Mouse (Mus musculus) kidney, postnatal 25 days (tissue): ENCODE results near the gene Nelfcd.

Source experiments
- DNase-seq, 2 experiments: peaks; one replicate each; pipeline ENCODE4 v3.0.0; 2021; ENCODE audit warnings: mixed read lengths in 2 of 2

Gene Nelfcd

GRCm38 (mm10) chr2:174415731-174416310 is at the start of gene Nelfcd:
TSS of gene Nelfcd (plus strand) at chr2:174415804.
- DNase-seq: peak; percentile 96

GRCm38 (mm10) chr2:174366571-174366970 is 49.0 kb upstream of the Nelfcd start:
- DNase-seq: no peak

DNA sequence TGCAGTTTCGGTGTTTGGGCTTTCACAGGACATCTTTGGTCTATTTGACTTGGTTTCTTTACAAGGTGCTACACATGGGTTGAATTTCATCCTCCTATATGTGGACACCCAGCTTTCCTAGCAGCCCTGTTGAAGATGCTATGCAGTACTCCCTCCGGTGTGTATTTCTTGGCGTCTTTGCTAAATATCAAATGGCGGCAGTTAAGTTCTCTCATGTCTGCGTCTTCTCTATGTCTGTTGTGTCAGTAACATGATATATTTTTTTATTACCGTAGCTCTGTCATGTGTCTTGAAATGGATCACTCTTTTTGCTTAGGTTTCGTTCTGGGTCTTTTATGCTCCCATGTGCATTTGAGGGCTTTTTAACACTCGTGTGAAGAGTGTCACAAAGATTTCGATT is 34.6 kb upstream of the Nelfcd start:
- no peak for DNase-seq

GRCm38 (mm10) chr2:174391936-174392335 is 23.7 kb upstream of the Nelfcd start:
- no peak for DNase-seq

- no peak for DNase-seq
These were observed 23.1 kb upstream of the Nelfcd start for GRCm38 (mm10) chr2:174392554-174392953.

DNA sequence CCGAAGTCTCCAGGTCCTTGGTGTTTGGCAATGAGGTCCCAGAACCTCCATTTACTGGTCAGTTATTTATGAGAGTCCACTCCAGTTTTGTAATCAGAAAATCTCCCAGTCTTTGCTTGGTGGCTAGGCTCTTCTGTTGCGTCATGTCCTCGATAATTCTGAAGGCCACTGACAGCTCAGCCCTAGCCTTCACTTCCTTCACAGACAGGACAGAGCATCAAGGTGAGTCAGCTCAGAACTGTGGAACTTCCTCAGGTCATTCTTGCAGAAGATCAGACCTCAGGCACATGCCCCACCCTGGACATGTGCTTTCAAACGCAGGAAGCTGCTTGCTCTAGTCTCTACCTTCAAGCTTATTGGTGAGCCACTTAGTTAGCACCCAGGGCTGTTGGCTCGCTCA is 22.2 kb upstream of the Nelfcd start:
- no peak for DNase-seq

DNA sequence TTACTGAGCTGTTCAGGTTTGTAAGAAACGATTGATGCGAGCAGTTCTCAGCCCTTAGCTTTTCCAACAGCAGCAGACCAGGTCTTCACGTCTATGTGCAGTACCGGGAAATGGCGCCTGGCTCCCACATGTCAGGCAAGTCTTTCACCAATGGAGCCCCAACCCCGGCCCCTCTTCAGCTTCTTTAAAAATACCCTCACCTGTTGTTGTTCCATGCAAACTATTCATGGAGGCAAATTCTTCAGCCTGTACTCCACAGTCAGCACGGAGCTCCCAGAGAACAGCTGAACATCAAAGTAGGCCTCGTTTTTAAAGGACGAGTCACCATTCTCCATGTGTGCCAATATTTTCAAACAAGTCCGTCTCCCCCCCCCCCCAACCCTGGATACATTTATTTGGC is 19.0 kb upstream of the Nelfcd start:
- no peak for DNase-seq

DNA sequence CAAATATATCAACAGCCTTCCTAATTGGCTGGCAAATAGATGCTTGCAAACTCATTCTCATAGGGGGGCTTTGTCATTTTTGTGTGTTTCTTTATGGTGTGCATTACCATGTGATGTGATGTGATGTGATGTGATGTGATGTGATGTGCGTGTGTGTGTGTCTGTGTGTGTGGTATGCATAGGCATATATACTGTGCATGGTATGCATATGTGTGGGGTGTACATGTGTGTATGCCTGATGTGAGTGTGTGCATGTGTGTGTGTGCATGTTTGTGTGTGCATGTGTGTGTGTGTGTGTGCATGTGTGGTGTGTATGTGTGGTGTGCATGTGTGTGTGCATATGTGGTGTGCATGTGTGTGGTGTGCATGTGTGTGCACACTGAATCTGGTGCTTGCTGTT is 18.5 kb upstream of the Nelfcd start:
- no peak for DNase-seq

GRCm38 (mm10) chr2:174397881-174398280 is 17.7 kb upstream of the Nelfcd start:
- DNase-seq: no peak

DNA sequence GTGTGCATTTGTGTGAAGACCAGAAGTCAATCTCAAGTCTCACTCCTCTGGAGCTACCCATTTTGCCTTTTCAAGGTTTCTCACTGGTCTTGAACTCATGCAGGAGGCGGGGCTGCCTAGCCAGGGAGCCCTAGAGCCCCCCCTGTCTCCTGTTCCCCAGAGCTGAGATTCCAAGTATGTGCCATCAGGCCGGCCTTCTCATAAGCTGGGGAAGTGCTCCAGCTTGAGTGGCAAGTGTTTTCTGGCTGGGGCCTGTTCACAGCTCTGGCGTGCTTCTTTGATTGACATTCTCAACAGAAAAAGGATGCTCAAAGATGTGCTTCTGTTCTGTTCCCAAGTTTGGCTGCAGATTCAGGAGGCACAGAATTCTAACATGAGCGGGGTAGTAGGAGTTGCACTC is 15.2 kb upstream of the Nelfcd start:
- DNase-seq: no peak

DNA sequence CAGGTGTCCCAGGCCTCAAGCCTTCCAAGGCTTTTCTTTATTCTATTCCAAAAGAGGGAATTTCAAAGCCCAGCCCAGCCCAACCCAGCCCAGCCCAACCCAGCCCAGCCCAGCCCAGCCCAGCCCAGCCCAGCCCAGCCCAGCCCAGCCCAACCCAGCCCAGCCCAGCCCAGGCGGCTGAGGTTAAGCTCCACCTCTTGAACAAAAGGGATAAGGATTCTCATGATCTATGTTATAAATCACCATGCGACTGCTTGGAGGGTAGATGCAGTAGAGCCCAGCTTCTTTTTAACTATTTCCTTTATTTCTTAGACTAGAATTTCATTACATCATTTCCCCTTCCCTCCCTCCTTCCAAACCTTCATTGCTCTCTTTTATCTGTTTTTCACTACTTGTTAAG is 5.4 kb upstream of the Nelfcd start:
- DNase-seq: no peak

- DNase-seq: no peak
These were observed 2.5 kb upstream of the Nelfcd start for GRCm38 (mm10) chr2:174413127-174413526.

DNA sequence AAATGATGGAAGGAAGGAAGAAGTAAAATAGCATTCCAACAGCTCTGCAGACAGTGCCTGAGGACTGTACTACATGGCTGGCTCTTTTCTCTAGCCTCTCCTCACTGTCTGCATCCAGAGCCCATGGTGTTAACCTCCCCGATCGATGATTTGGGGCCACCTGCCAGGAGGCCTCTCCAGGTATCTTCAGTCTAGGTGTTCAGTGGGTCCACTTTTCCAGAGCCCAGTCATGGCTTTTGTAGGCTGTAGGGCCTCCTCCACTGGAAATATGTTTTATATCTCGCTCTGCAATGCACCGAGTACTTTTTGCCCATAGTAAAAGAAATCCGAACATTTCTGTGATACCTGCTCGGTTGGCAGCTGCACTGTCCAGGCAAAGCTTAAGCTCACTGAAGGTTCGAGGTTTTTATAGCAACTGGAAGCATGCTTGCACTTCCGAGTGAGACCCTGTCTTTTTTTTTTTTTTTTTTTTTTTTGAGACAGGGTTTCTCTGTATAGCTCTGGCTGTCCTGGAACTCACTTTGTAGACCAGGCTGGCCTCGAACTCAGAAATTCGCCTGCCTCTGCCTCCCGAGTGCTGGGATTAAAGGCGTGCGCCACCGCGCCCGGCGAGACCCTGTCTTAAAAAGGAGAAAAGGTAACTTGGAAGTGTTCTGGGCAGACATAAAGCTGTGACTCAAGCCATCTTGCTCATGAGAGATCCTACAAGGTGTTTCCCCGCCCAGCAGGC is 438 bp upstream of the Nelfcd start:
- DNase-seq: no peak

DNA sequence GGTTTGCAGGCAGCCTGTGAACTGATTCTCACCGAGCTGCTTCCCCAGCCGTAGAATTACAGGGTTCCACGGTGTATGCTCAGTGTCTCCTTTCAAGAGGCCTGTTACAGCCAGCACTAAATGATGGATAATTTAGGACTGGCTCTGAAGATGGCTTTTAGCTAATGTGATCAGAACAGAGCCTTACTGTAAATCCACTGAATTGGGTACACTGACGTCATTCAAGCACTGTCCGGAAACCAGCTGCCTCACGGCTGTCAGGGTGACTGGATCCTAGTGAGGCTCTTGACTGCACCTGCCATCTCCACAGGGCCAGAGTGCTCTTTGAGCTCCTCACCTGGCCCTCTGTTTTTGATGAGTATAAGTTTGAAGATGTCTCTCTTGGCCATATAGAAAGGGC is 5.5 kb downstream of the Nelfcd start:
- no peak for DNase-seq

- no peak for DNase-seq
These were observed 8.9 kb downstream of the Nelfcd start for GRCm38 (mm10) chr2:174424301-174425085.

- DNase-seq: no peak
These were observed 11.3 kb downstream of the Nelfcd start for GRCm38 (mm10) chr2:174426856-174427255.

GRCm38 (mm10) chr2:174428076-174428835 is 12.7 kb downstream of the Nelfcd start:
- DNase-seq: peak; percentile 36 to 68

DNA sequence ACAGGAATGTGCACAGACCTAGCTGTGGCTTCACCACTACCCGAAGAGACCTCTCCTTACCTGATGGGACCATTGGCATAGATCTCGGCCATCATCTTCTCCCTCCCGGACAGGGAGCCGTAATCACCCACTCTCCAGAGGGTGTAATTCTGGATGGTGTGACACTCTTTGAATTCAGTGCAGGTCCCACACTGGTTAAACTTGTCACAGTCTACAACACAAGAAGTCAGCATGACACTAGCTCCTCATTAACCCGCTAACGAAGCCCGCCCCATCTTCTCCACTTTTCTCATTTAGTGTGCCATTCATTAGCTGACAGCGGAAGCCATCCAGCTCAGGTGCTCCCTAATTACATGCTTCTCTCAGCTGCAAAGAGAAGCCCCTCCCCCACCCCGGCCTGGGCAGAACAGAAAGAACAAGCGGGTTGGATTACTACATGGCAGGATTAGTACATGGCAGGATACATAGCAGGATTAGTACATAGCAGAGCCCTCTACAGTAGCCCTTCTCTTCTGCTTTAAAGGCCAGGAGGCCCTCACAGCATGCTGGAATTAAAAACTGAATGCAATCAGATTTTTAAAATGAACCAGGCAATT is 13.5 kb downstream of the Nelfcd start:
- no peak for DNase-seq

DNA sequence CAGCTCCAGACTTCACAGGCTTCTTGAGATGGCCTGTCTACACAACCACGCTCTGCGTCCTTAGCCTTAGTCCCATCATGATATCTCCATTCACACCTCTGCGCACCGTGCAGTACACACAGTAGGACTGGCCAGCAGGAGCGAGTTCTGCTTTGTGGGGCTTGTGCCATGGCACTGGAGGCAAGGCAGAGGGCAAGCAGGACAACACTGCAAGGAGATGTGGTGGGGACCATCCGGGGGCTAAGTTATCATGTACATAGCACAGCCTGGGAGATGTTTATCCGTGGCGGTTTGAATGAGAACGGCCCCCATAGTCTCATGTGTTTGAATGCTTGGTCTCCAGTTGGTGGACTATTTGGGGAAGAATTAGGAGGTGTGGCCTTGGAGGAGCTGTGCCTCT is 19.3 kb downstream of the Nelfcd start:
- DNase-seq: no peak

- DNase-seq: no peak
These were observed 20.6 kb downstream of the Nelfcd start for GRCm38 (mm10) chr2:174436076-174436701.

DNA sequence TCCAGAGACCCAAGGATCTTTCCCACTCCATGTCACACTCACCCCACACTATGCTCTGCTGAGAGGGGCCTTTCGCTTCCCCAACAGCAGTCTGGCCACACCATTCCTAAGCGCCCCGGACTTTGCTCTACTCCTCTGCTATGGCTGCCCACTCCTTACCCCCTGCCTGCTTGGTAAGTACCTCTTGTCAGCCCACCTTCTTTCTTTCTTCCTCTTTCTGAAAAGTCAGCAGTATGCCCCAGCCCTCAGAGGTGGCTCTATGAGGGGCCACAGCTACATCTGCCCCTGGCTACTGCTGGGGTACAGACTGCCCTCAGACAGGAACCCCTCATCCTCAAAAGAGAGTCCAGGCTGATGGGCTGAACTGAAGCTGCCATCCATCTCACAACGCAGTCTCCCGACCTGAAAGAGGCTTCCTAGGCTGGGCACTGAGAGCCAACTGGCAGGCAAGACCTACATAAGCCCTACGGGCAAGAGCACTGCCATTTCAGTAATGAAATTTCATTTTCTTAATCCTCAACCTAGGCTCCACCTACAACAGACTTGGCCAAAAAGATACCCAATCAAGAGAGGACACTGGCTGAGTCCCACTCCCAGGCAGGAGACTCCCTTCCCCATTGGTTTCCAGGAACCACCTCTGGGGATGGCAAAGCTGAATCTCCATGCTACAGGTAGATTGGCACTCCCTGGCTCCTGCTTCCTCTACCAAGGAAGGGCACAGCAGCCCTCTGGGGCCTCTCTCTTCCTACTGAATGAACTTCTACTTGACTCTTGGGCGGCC is 21.5 kb downstream of the Nelfcd start:
- DNase-seq: no peak

GRCm38 (mm10) chr2:174437697-174437982 is 22.0 kb downstream of the Nelfcd start:
- DNase-seq: no peak
